Mouse (Mus musculus) CH12.LX (cell line): ENCODE measurements around the gene Yy1.

Experiments
- CTCF ChIP-seq, 2 experiments: IDR thresholded peaks in 1 of 2; conservative IDR thresholded peaks in 1 of 2; 2 replicates each; pipeline ENCODE4 v1.5.1; 2011 to 2012; ENCODE audit warnings: low read depth in 2 of 2, low read length in 2 of 2, improper control_type of control experiment in 1 of 2, inconsistent platforms in 1 of 2, mild to moderate bottlenecking in 1 of 2, moderate library complexity in 1 of 2
- HCFC1 ChIP-seq: IDR thresholded peaks from 2 replicates; pipeline ENCODE4 v1.6.1; 2012; ENCODE audit warnings: low read depth, mild to moderate bottlenecking, inconsistent platforms, low read length, improper control_type of control experiment

- TF ChIP-seq HCFC1 (no peak), CTCF (conservative IDR thresholded peaks at IDR 0.05 in 1 of 2, IDR thresholded peaks at IDR 0.05 in 1 of 2; ENCODE audit: low read depth in 2 of 2, low read length in 2 of 2) (no peak)
Observed at GRCm38 (mm10) chr12:108850886-108851285, 58.1 kb downstream of the Yy1 start.
